Mouse (Mus musculus) CH12.LX (cell line): Measurements from ENCODE around the gene Arpp19. TPM values are rescaled to one million over a fixed set of nuclear protein-coding genes. Genes with fewer than 3 reads are reported as not detected.
A peak's percentile ranks its signal among the peaks of the same experiment; 100 is the strongest.

Source experiments
- DNase-seq: peaks from one replicate; pipeline ENCODE4 v3.0.0-alpha.2; 2013; ENCODE audit errors: extremely low read depth
- H3K27ac ChIP-seq: 2 replicates; pipeline ENCODE4 v1.5.1; 2012; ENCODE audit warnings: low read depth, mild to moderate bottlenecking, control low read depth, moderate library complexity; ENCODE audit not compliant: insufficient read depth
- H3K27me3 ChIP-seq: replicated peaks from 2 replicates; pipeline ENCODE3; 2012; ENCODE audit warnings: inconsistent platforms
- H3K36me3 ChIP-seq, 2 experiments: replicated peaks in 1 of 2; 2 replicates each; pipeline versions ENCODE3 to v1.6.1; 2012; ENCODE audit warnings: inconsistent platforms in 1 of 2, low read length in 1 of 2, mild to moderate bottlenecking in 1 of 2, mixed read lengths in 1 of 2, moderate library complexity in 1 of 2; ENCODE audit not compliant: control insufficient read depth in 1 of 2, insufficient read depth in 1 of 2
- H3K4me1 ChIP-seq, 2 experiments: 2 replicates each; pipeline ENCODE4 v1.6.1; 2012; ENCODE audit warnings: inconsistent platforms in 1 of 2, moderate library complexity in 1 of 2; ENCODE audit not compliant: insufficient read depth in 2 of 2, control insufficient read depth in 1 of 2
- H3K4me2 ChIP-seq: 2 replicates; pipeline ENCODE4 v1.6.1; 2012; ENCODE audit warnings: low read depth, mild to moderate bottlenecking, control low read depth; ENCODE audit not compliant: poor library complexity, insufficient read depth, severe bottlenecking
- H3K4me3 ChIP-seq, 3 experiments: fragments of 150-350 bp in 1 of 3; sonication (generic) in 1 of 3; replicated peaks in 1 of 3; 2 replicates each; pipeline versions ENCODE3 to v1.5.1; 2011 to 2012; ENCODE audit warnings: low read depth in 2 of 3, low read length in 2 of 3, mild to moderate bottlenecking in 2 of 3, moderate library complexity in 2 of 3, control low read depth in 1 of 3, improper control_type of control experiment in 1 of 3, inconsistent platforms in 1 of 3, mixed read lengths in 1 of 3; ENCODE audit not compliant: poor library complexity in 1 of 3
- H3K79me2 ChIP-seq: replicated peaks from 2 replicates; pipeline ENCODE4 v1.6.1; 2012; ENCODE audit warnings: mild to moderate bottlenecking, moderate library complexity; ENCODE audit not compliant: control insufficient read depth, poor library complexity, insufficient read depth, severe bottlenecking; ENCODE audit errors: extremely low read depth
- H3K9ac ChIP-seq: 2 replicates; pipeline ENCODE4 v1.6.1; 2012; ENCODE audit warnings: low read depth, mild to moderate bottlenecking, control low read depth, moderate library complexity; ENCODE audit not compliant: insufficient read depth
- H3K9me3 ChIP-seq: replicated peaks from 2 replicates; pipeline ENCODE3; 2012; ENCODE audit warnings: low read length, inconsistent platforms, mixed read lengths
- BHLHE40 ChIP-seq: IDR thresholded peaks from 2 replicates; pipeline ENCODE4 v1.6.1; 2011; ENCODE audit warnings: mild to moderate bottlenecking, low read depth, low read length, improper control_type of control experiment
- CHD1 ChIP-seq: IDR thresholded peaks from 2 replicates; pipeline ENCODE4 v1.6.1; 2012; ENCODE audit warnings: low read depth, low read length, improper control_type of control experiment, inconsistent platforms
- CHD2 ChIP-seq: IDR thresholded peaks from 2 replicates; pipeline ENCODE4 v1.6.1; 2011; ENCODE audit warnings: low read length, improper control_type of control experiment
- CTCF ChIP-seq, 2 experiments: IDR thresholded peaks in 1 of 2; conservative IDR thresholded peaks in 1 of 2; 2 replicates each; pipeline ENCODE4 v1.5.1; 2011 to 2012; ENCODE audit warnings: low read depth in 2 of 2, low read length in 2 of 2, improper control_type of control experiment in 1 of 2, inconsistent platforms in 1 of 2, mild to moderate bottlenecking in 1 of 2, moderate library complexity in 1 of 2
- E2F4 ChIP-seq: IDR thresholded peaks from 2 replicates; pipeline ENCODE4 v1.6.1; 2011; ENCODE audit warnings: low read depth, low read length, improper control_type of control experiment; ENCODE audit not compliant: insufficient replicate concordance
- ELF1 ChIP-seq: IDR thresholded peaks from 2 replicates; pipeline ENCODE4 v1.6.1; 2014; ENCODE audit warnings: low read depth, mild to moderate bottlenecking, inconsistent platforms, low read length, improper control_type of control experiment
- EP300 ChIP-seq: IDR thresholded peaks from 2 replicates; pipeline ENCODE4 v1.6.1; 2011; ENCODE audit warnings: low read length, improper control_type of control experiment
- ETS1 ChIP-seq: conservative IDR thresholded peaks from 2 replicates; pipeline ENCODE4 v1.6.1; 2012; ENCODE audit warnings: low read depth, mild to moderate bottlenecking, inconsistent platforms, low read length, improper control_type of control experiment, moderate library complexity
- GABPA ChIP-seq: IDR thresholded peaks from 2 replicates; pipeline ENCODE4 v1.6.1; 2012; ENCODE audit warnings: low read depth, low read length, improper control_type of control experiment, inconsistent platforms; ENCODE audit not compliant: insufficient replicate concordance
- HCFC1 ChIP-seq: IDR thresholded peaks from 2 replicates; pipeline ENCODE4 v1.6.1; 2012; ENCODE audit warnings: low read depth, mild to moderate bottlenecking, inconsistent platforms, low read length, improper control_type of control experiment
- IRF4 ChIP-seq: IDR thresholded peaks from 2 replicates; pipeline ENCODE4 v1.6.1; 2014; ENCODE audit warnings: low read depth, mild to moderate bottlenecking, inconsistent platforms, low read length, improper control_type of control experiment
- JUN ChIP-seq: IDR thresholded peaks from 2 replicates; pipeline ENCODE4 v1.6.1; 2011; ENCODE audit warnings: low read depth, mild to moderate bottlenecking, low read length, improper control_type of control experiment, moderate library complexity; ENCODE audit not compliant: insufficient read depth
- JUND ChIP-seq: conservative IDR thresholded peaks from 2 replicates; pipeline ENCODE4 v1.6.1; 2011; ENCODE audit warnings: low read depth, low read length, improper control_type of control experiment
- KAT2A ChIP-seq: IDR thresholded peaks from 2 replicates; pipeline ENCODE4 v1.6.1; 2012; ENCODE audit warnings: low read length, improper control_type of control experiment, inconsistent platforms; ENCODE audit not compliant: insufficient replicate concordance
- MAFK ChIP-seq: IDR thresholded peaks from 2 replicates; pipeline ENCODE4 v1.6.1; 2011; ENCODE audit warnings: low read length, improper control_type of control experiment; ENCODE audit not compliant: insufficient replicate concordance
- MAX ChIP-seq: IDR thresholded peaks from 2 replicates; pipeline ENCODE4 v1.6.1; 2011; ENCODE audit warnings: low read length, improper control_type of control experiment
- MAZ ChIP-seq: IDR thresholded peaks from 2 replicates; pipeline ENCODE4 v1.6.1; 2012; ENCODE audit warnings: low read depth, mild to moderate bottlenecking, inconsistent platforms, low read length, improper control_type of control experiment, moderate library complexity
- MEF2A ChIP-seq: IDR thresholded peaks from 2 replicates; pipeline ENCODE4 v1.6.1; 2014; ENCODE audit warnings: low read depth, mild to moderate bottlenecking, inconsistent platforms, low read length, improper control_type of control experiment, borderline replicate concordance
- MXI1 ChIP-seq: IDR thresholded peaks from 2 replicates; pipeline ENCODE4 v1.6.1; 2011; ENCODE audit warnings: mild to moderate bottlenecking, low read depth, low read length, improper control_type of control experiment
- MYC ChIP-seq: IDR thresholded peaks from 2 replicates; pipeline ENCODE4 v1.6.1; 2011; ENCODE audit warnings: low read depth, mild to moderate bottlenecking, improper control_type of control experiment, low read length
- NELFE ChIP-seq: IDR thresholded peaks from 2 replicates; pipeline ENCODE4 v1.6.1; 2011; ENCODE audit warnings: low read depth, low read length, improper control_type of control experiment
- NRF1 ChIP-seq: IDR thresholded peaks from 2 replicates; pipeline ENCODE4 v1.6.1; 2014; ENCODE audit warnings: low read depth, mild to moderate bottlenecking, inconsistent platforms, low read length, improper control_type of control experiment, moderate library complexity
- PAX5 ChIP-seq: IDR thresholded peaks from 2 replicates; pipeline ENCODE4 v1.6.1; 2012; ENCODE audit warnings: low read length, inconsistent platforms, mixed read lengths
- POLR2A ChIP-seq: IDR thresholded peaks from 2 replicates; pipeline ENCODE4 v1.6.1; 2011; ENCODE audit warnings: low read depth, mild to moderate bottlenecking, improper control_type of control experiment, low read length
- POLR2AphosphoS2 ChIP-seq: IDR thresholded peaks from 2 replicates; pipeline ENCODE4 v1.6.1; 2011; ENCODE audit warnings: low read depth, low read length, improper control_type of control experiment
- RAD21 ChIP-seq: IDR thresholded peaks from 2 replicates; pipeline ENCODE4 v1.6.1; 2011; ENCODE audit warnings: low read depth, mild to moderate bottlenecking, low read length, improper control_type of control experiment, moderate library complexity
- RCOR1 ChIP-seq: conservative IDR thresholded peaks from 2 replicates; pipeline ENCODE4 v1.6.1; 2012; ENCODE audit warnings: low read depth, mild to moderate bottlenecking, inconsistent platforms, low read length, improper control_type of control experiment
- SIN3A ChIP-seq: IDR thresholded peaks from 2 replicates; pipeline ENCODE4 v1.6.1; 2012; ENCODE audit warnings: low read length, improper control_type of control experiment, inconsistent platforms
- SMC3 ChIP-seq: IDR thresholded peaks from 2 replicates; pipeline ENCODE4 v1.6.1; 2011; ENCODE audit warnings: low read depth, low read length, improper control_type of control experiment
- TBP ChIP-seq: conservative IDR thresholded peaks from 2 replicates; pipeline ENCODE4 v1.6.1; 2011; ENCODE audit warnings: low read depth, low read length, improper control_type of control experiment
- TCF12 ChIP-seq: IDR thresholded peaks from 2 replicates; pipeline ENCODE4 v1.6.1; 2014; ENCODE audit warnings: low read depth, mild to moderate bottlenecking, inconsistent platforms, low read length, improper control_type of control experiment
- UBTF ChIP-seq: IDR thresholded peaks from 2 replicates; pipeline ENCODE4 v1.6.1; 2012; ENCODE audit warnings: low read depth, mild to moderate bottlenecking, inconsistent platforms, low read length, improper control_type of control experiment, moderate library complexity
- USF1 ChIP-seq: IDR thresholded peaks from 2 replicates; pipeline ENCODE4 v1.6.1; 2014; ENCODE audit warnings: low read depth, mild to moderate bottlenecking, inconsistent platforms, low read length, improper control_type of control experiment
- USF2 ChIP-seq: conservative IDR thresholded peaks from 2 replicates; pipeline ENCODE4 v1.6.1; 2011; ENCODE audit warnings: low read depth, low read length, improper control_type of control experiment
- ZC3H11A ChIP-seq: IDR thresholded peaks from 2 replicates; pipeline ENCODE4 v1.6.1; 2012; ENCODE audit warnings: low read depth, mild to moderate bottlenecking, inconsistent platforms, low read length, improper control_type of control experiment
- ZKSCAN1 ChIP-seq: IDR thresholded peaks from 2 replicates; pipeline ENCODE4 v1.6.1; 2012; ENCODE audit warnings: low read depth, inconsistent platforms, low read length, improper control_type of control experiment, borderline replicate concordance
- ZMIZ1 ChIP-seq: IDR thresholded peaks from 2 replicates; pipeline ENCODE4 v1.6.1; 2012; ENCODE audit warnings: low read depth, mild to moderate bottlenecking, inconsistent platforms, low read length, improper control_type of control experiment
- ZNF384 ChIP-seq: IDR thresholded peaks from 2 replicates; pipeline ENCODE4 v1.6.1; 2012; ENCODE audit warnings: low read depth, low read length, improper control_type of control experiment, inconsistent platforms
- dilution Hi-C: fragments of 300-500 bp; cut with MboI; formaldehyde crosslinking; loops from 2 replicates; pipeline ENCODE4 v1.14.3; 2020; ENCODE audit warnings: low sequenced_read_pairs; ENCODE audit not compliant: extremely low pct_unique_long_range_greater_than_20kb, extremely low pct_ligation_motif_present
- in situ Hi-C: fragments of 300-500 bp; cut with MboI; formaldehyde crosslinking; loops from 3 replicates; pipeline ENCODE4 v1.14.3; 2019; ENCODE audit warnings: low sequenced_read_pairs, low pct_ligation_motif_present, low pct_unique_long_range_greater_than_20kb, mixed read lengths
- polyA plus RNA-seq: library from polyadenylated mRNA; unstranded; fragments of >175 nt; gene quantifications from 2 replicates; pipeline ENCODE4 v1.2.1, GENCODE M21; 2012; ENCODE audit warnings: low read depth; ENCODE audit not compliant: insufficient read length
- total RNA-seq, 2 experiments: library from RNA; depleted of rRNA; stranded (reverse); fragments of 300-350 nt in 1 of 2; fragments of >200 nt in 1 of 2; gene quantifications; 2 replicates each; pipeline ENCODE4 v1.2.3; 2012 to 2014

The Arpp19 gene
- total and polyA plus RNA-seq, 3 experiments = 194 to 479 (median 244) TPM

GRCm38 (mm10) chr9:75077191-75077590, 39.8 kb downstream of the Arpp19 start:
- dilution Hi-C loops (no loop called here), in situ Hi-C loops (no loop called here)
- Histone ChIP-seq H3K4me1 (peaks cover 6 to 51% of the 10 kb centered on the region in 2 experiments; a peak in 3 of 4 replicates), H3K9me3 (peaks cover 13% of the 10 kb centered on the region), H3K27ac (peak overlapping the region; percentile 66; the same call in 1 of the 2 replicates), H3K79me2 (peaks cover 72% of the 10 kb centered on the region), H3K27me3 (no peaks in the 10 kb centered on the region), H3K4me3 (no peak overlapping the region), H3K4me2 (no peak overlapping the region), H3K36me3 (peaks cover 3 to 14% of the 10 kb centered on the region in 2 experiments), H3K9ac (no peak overlapping the region)
- peak; percentile 52 for DNase-seq
- TF ChIP-seq ETS1 (peak; percentile 98), ZC3H11A (no peak), E2F4 (0 out of 2 replicates have a peak, but pooled peaks have one; percentile 37), POLR2AphosphoS2 (no peak), SMC3 (0 out of 2 replicates have a peak, but pooled peaks have one; percentile 9), UBTF (no peak), ZKSCAN1 (no peak), USF2 (peak; percentile 64; the same call in 1 of the 2 replicates), NELFE (no peak), HCFC1 (no peak), RCOR1 (peak; percentile 67; the same call in 1 of the 2 replicates), USF1 (peak; percentile 61), BHLHE40 (peak; percentile 89), MAX (peak; percentile 80), MAFK (peak; percentile 26; the same call in 1 of the 2 replicates), IRF4 (peak; percentile 90), EP300 (peak; percentile 74; the same call in 1 of the 2 replicates), ZMIZ1 (no peak), TBP (no peak), CHD2 (0 out of 2 replicates have a peak, but pooled peaks have one; percentile 21), GABPA (no peak), ZNF384 (no peak), MAZ (no peak), TCF12 (peak; percentile 63; the same call in 1 of the 2 replicates), SIN3A (peak; percentile 99), JUN (peak; percentile 62), CTCF (conservative IDR thresholded peaks at IDR 0.05 in 1 of 2, IDR thresholded peaks at IDR 0.05 in 1 of 2; ENCODE audit: low read depth in 2 of 2, low read length in 2 of 2) (no peak), KAT2A (no peak), POLR2A (no peak), RAD21 (no peak), PAX5 (no peak), JUND (peak; percentile 82), ELF1 (no peak), MXI1 (peak; percentile 89), NRF1 (no peak), MEF2A (peak; percentile 68; the same call in 1 of the 2 replicates), MYC (peak; percentile 58; the same call in 1 of the 2 replicates), CHD1 (no peak)
